Mouse (Mus musculus): ENCODE results near the gene Pak7. TPM values are rescaled to one million over a fixed set of nuclear protein-coding genes. Genes with fewer than 3 reads are reported as not detected.

Pak7 gene
- polyA plus RNA-seq, 1 experiment: not detected

DNA sequence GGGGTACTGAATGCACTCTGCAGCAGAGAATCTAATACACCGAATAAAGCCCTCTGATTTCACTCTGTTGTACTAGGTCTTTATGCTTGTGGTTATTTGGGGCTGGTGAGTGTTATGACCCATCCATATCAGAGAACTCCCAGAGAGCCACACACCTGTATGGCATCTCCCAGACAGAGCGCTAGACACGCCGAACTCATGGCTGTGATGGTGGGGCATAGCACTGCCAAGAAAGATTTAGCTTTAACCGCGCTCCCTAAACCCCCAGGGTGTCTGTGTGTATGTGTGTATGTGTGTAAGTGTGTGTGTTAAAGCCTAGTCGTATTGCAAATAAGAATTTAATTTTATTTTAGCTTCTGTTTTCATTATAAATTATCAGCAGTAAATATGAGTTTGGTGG lies 329.4 kb downstream of the Pak7 start:
- no peak for DNase-seq
- Histone ChIP-seq H3K4me1 (replicated peaks; ENCODE audit: control insufficient read depth, insufficient read depth, low read length) (no peaks in the 10 kb centered on the region), H3K27me3 (ENCODE audit: control insufficient read depth, insufficient read depth, low read length) (no peaks in the 10 kb centered on the region), H3K4me3 (ENCODE audit: control insufficient read depth, insufficient read depth, low read length) (no peak overlapping the region), H3K36me3 (ENCODE audit: control insufficient read depth, insufficient read depth, low read length) (no peaks in the 10 kb centered on the region), H3K27ac (ENCODE audit: control insufficient read depth, insufficient read depth, low read length) (no peak overlapping the region)
- no peak for TF ChIP-seq CTCF (IDR thresholded peaks at IDR 0.05; ENCODE audit: borderline replicate concordance, control insufficient read depth, extremely low read depth, insufficient read depth, low read length, poor library complexity)
- TF ChIP-seq POLR2A (IDR thresholded peaks at IDR 0.05; ENCODE audit: control insufficient read depth, extremely low read depth, insufficient read depth, low read length, poor library complexity): no peak
- 12% methylated on average over 7 of the region's 7 CpGs for WGBS

- no peaks in the 10 kb centered on the region for H3K4me1 ChIP-seq (replicated peaks; ENCODE audit: control insufficient read depth, insufficient read depth, low read length)
- H3K27me3 ChIP-seq (ENCODE audit: control insufficient read depth, insufficient read depth, low read length): no peaks in the 10 kb centered on the region
- TF ChIP-seq POLR2A (IDR thresholded peaks at IDR 0.05; ENCODE audit: control insufficient read depth, extremely low read depth, insufficient read depth, low read length, poor library complexity) (no peak), CTCF (IDR thresholded peaks at IDR 0.05; ENCODE audit: borderline replicate concordance, control insufficient read depth, extremely low read depth, insufficient read depth, low read length, poor library complexity) (no peak)
- H3K36me3 ChIP-seq (ENCODE audit: control insufficient read depth, insufficient read depth, low read length): no peaks in the 10 kb centered on the region
- no peak overlapping the region for H3K4me3 ChIP-seq (ENCODE audit: control insufficient read depth, insufficient read depth, low read length)
- WGBS: 8% methylated on average over 19 of the region's 19 CpGs
- H3K27ac ChIP-seq (ENCODE audit: control insufficient read depth, insufficient read depth, low read length): no peak overlapping the region
- no peak for DNase-seq
Observed at GRCm38 (mm10) chr2:136057861-136058331, 329.9 kb downstream of the Pak7 start.

DNA sequence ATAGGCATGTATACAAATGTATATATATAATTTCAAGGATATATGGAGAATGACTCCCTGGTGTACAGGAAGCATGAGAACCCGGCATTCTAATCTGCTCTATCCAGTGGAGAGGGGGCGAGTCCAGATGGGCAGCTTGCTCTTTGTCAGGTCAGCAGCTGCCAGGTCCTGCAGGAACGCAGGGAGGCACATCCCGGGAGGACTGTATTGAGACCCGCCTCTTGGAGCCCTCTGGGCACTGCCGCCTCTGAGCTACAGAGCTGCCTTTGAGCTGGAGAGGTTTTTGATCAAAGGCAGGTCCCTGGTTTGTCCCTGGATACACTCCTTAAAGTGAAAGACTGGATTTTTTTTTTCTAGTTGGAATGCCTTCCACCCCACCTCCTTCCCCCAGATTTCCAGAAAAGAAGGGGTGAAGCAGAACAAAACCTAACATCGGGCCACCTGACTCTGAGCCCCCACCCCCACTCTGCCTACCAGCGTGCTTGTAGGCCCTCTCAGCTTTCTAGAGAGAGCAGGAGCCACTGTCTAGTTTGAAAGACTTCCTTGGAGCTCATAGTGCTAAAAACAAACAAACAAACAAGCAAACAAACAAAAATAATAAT lies 336.0 kb downstream of the Pak7 start, which contains the start of gene Lamp5:
TSS of gene Lamp5 (plus strand) at position 552 of the 602 bp plus-strand sequence.
- DNase-seq: no peak
- no peak for TF ChIP-seq POLR2A (IDR thresholded peaks at IDR 0.05; ENCODE audit: control insufficient read depth, extremely low read depth, insufficient read depth, low read length, poor library complexity)
- TF ChIP-seq CTCF (IDR thresholded peaks at IDR 0.05; ENCODE audit: borderline replicate concordance, control insufficient read depth, extremely low read depth, insufficient read depth, low read length, poor library complexity): no peak
- WGBS: 51% methylated on average over 8 of the region's 8 CpGs
- no peak within 1 kb of the TSS for H3K27ac ChIP-seq (ENCODE audit: control insufficient read depth, insufficient read depth, low read length)
- H3K27me3 ChIP-seq (ENCODE audit: control insufficient read depth, insufficient read depth, low read length): no peaks in the 10 kb centered on the region
- no peaks in the 10 kb centered on the region for H3K36me3 ChIP-seq (ENCODE audit: control insufficient read depth, insufficient read depth, low read length)
- no peaks in the 10 kb centered on the region for H3K4me1 ChIP-seq (replicated peaks; ENCODE audit: control insufficient read depth, insufficient read depth, low read length)
- no peak within 1 kb of the TSS for H3K4me3 ChIP-seq (ENCODE audit: control insufficient read depth, insufficient read depth, low read length)

GRCm38 (mm10) chr2:136050793-136051615 lies 336.8 kb downstream of the Pak7 start:
- H3K36me3 ChIP-seq (ENCODE audit: control insufficient read depth, insufficient read depth, low read length): no peaks in the 10 kb centered on the region
- no peaks in the 10 kb centered on the region for H3K4me1 ChIP-seq (replicated peaks; ENCODE audit: control insufficient read depth, insufficient read depth, low read length)
- no peak overlapping the region for H3K4me3 ChIP-seq (ENCODE audit: control insufficient read depth, insufficient read depth, low read length)
- H3K27ac ChIP-seq (ENCODE audit: control insufficient read depth, insufficient read depth, low read length): no peak overlapping the region
- H3K27me3 ChIP-seq (ENCODE audit: control insufficient read depth, insufficient read depth, low read length): no peaks in the 10 kb centered on the region
- WGBS: 29% methylated on average over 27 of the region's 27 CpGs
- no peak for DNase-seq
- TF ChIP-seq POLR2A (IDR thresholded peaks at IDR 0.05; ENCODE audit: control insufficient read depth, extremely low read depth, insufficient read depth, low read length, poor library complexity) (no peak), CTCF (IDR thresholded peaks at IDR 0.05; ENCODE audit: borderline replicate concordance, control insufficient read depth, extremely low read depth, insufficient read depth, low read length, poor library complexity) (no peak)

DNA sequence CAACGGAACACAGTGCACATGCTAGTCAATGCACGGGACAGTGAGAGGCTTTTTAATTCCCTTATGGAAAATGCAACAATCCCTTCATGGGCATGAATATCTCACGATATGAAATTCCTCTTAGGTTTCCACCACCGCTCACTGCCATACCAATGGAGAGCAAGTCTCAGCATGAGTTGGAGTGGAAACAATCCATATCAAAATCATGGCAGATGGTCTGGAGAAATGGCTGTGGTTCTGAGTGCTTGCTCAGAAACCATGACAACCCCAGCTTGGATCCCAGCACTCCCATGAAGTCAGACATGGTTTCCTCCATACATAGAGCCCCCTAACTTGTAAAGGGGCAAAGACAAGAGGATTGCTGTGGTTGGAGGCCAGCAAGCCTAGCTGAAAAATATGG lies 339.3 kb downstream of the Pak7 start:
- no peaks in the 10 kb centered on the region for H3K4me1 ChIP-seq (replicated peaks; ENCODE audit: control insufficient read depth, insufficient read depth, low read length)
- no peak for DNase-seq
- TF ChIP-seq POLR2A (IDR thresholded peaks at IDR 0.05; ENCODE audit: control insufficient read depth, extremely low read depth, insufficient read depth, low read length, poor library complexity): no peak
- TF ChIP-seq CTCF (IDR thresholded peaks at IDR 0.05; ENCODE audit: borderline replicate concordance, control insufficient read depth, extremely low read depth, insufficient read depth, low read length, poor library complexity): no peak
- no peak overlapping the region for H3K4me3 ChIP-seq (ENCODE audit: control insufficient read depth, insufficient read depth, low read length)
- no peak overlapping the region for H3K27ac ChIP-seq (ENCODE audit: control insufficient read depth, insufficient read depth, low read length)
- WGBS: 95% methylated on average over 4 of the region's 4 CpGs
- H3K36me3 ChIP-seq (ENCODE audit: control insufficient read depth, insufficient read depth, low read length): no peaks in the 10 kb centered on the region
- no peaks in the 10 kb centered on the region for H3K27me3 ChIP-seq (ENCODE audit: control insufficient read depth, insufficient read depth, low read length)

Other genes with a start within 250 kb of the Pak7 start
- 0.54 and 0.97 TPM in 2 replicates for gene Ankef1, start 113.9 kb upstream of the Pak7 start, polyA plus RNA-seq (2012; rRNA removed)

All from thymus, adult 2 months (tissue).